Mouse (Mus musculus) forebrain, postnatal 0 days (tissue): ENCODE data around the gene Atpaf1. TPM values are rescaled to one million over a fixed set of nuclear protein-coding genes. Genes with fewer than 3 reads are reported as not detected.
A peak's percentile ranks its signal among the peaks of the same experiment; 100 is the strongest.

ENCODE experiments used
- ATAC-seq: fragments of 200-750 bp; cut with Nextera tagmentation; 2 replicates; pipeline ENCODE4 v1.8.0; 2017; ENCODE audit warnings: mild to moderate bottlenecking, moderate library complexity
- DNase-seq: peaks from one replicate; pipeline ENCODE4 v3.0.0-alpha.2; 2015
- H3K27ac ChIP-seq: fragments of 300-500 bp; sonication (generic); 2 replicates; pipeline ENCODE4 v1.5.1; 2014; ENCODE audit warnings: low read depth, mild to moderate bottlenecking, antibody characterized with exemption, low read length, moderate library complexity, mixed read lengths
- H3K27me3 ChIP-seq: fragments of 300-500 bp; sonication (generic); 2 replicates; pipeline ENCODE4 v1.6.1; 2014; ENCODE audit warnings: mild to moderate bottlenecking, low read length, mixed read lengths; ENCODE audit not compliant: insufficient read depth
- H3K36me3 ChIP-seq: fragments of 300-500 bp; sonication (generic); 2 replicates; pipeline ENCODE4 v1.6.1; 2014; ENCODE audit warnings: mild to moderate bottlenecking, moderate library complexity; ENCODE audit not compliant: insufficient read depth
- H3K4me1 ChIP-seq: fragments of 300-500 bp; sonication (generic); 2 replicates; pipeline ENCODE4 v1.6.1; 2014; ENCODE audit warnings: antibody characterized with exemption; ENCODE audit not compliant: insufficient read depth
- H3K4me2 ChIP-seq: fragments of 300-500 bp; sonication (generic); 2 replicates; pipeline ENCODE4 v1.6.1; 2014; ENCODE audit warnings: low read depth, mild to moderate bottlenecking, moderate library complexity
- H3K4me3 ChIP-seq: fragments of 300-500 bp; sonication (generic); 2 replicates; pipeline ENCODE4 v1.5.1; 2014; ENCODE audit warnings: low read depth, low read length, mixed read lengths
- H3K9ac ChIP-seq: fragments of 300-500 bp; sonication (generic); 2 replicates; pipeline ENCODE4 v1.6.1; 2014; ENCODE audit warnings: mild to moderate bottlenecking
- H3K9me3 ChIP-seq: fragments of 300-500 bp; sonication (generic); 2 replicates; pipeline ENCODE4 v1.6.1; 2016; ENCODE audit warnings: low read length
- CTCF ChIP-seq: sonication (generic); IDR thresholded peaks from 2 replicates; pipeline ENCODE4 v1.5.1; 2016; ENCODE audit warnings: antibody characterized with exemption, control low read depth, low read depth
- WGBS: fragments of 180-500 bp; shearing (Covaris S2); extraction: QIAGEN DNeasy Blood & Tissue Kit; methylation state at CpG from one replicate; pipeline ENCODE4 v1.1.7; 2014; 5-methylcytosine and 5-hydroxymethylcytosine counted together
- polyA plus RNA-seq: library from polyadenylated mRNA; unstranded; fragments of >200 nt; fragmentation: Nextera tagmentation; extraction: Ambion mirVana; gene quantifications from 2 replicates; pipeline ENCODE4 v1.2.1, GENCODE M21; 2015
- total RNA-seq: library from RNA; depleted of rRNA; stranded (reverse); fragments of >200 nt; gene quantifications from 2 replicates; pipeline ENCODE4 v1.2.3, GENCODE M21; 2014

Gene Atpaf1
- total and polyA plus RNA-seq, 2 experiments from 2014 or later, result 34.0 to 40.9 TPM

DNA sequence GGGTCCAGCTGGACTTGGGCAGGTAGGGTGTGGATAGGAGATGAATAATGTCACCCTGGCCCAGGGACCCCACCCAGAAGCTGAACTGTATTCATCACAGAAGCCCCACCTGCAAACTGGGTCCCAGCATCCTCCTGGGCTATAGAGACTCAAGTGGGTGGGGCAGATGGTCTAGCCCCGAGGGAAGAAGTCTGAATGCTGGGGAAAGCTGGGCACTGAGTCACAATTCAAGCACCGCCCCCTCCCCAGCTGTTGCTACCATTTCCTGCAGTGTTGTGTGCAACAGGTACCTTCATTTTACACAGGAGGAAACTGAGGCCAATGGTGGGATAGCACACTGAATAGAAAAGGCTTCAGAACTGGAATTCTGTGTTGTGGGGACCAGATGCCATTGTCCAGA is 47.4 kb downstream of the Atpaf1 start:
- no peak for TF ChIP-seq CTCF
- no peak overlapping the region for H3K4me2 ChIP-seq
- no peak overlapping the region for H3K27ac ChIP-seq
- peaks cover 7% of the 10 kb centered on the region for H3K4me1 ChIP-seq
- H3K36me3 ChIP-seq, result peaks cover 3% of the 10 kb centered on the region
- no peak for DNase-seq
- H3K27me3 ChIP-seq, result no peaks in the 10 kb centered on the region
- no peak for ATAC-seq
- no peak overlapping the region for H3K4me3 ChIP-seq
- H3K9me3 ChIP-seq, result no peaks in the 10 kb centered on the region
- 53% methylated on average over 2 of the region's 2 CpGs for WGBS
- H3K9ac ChIP-seq, result no peak overlapping the region

DNA sequence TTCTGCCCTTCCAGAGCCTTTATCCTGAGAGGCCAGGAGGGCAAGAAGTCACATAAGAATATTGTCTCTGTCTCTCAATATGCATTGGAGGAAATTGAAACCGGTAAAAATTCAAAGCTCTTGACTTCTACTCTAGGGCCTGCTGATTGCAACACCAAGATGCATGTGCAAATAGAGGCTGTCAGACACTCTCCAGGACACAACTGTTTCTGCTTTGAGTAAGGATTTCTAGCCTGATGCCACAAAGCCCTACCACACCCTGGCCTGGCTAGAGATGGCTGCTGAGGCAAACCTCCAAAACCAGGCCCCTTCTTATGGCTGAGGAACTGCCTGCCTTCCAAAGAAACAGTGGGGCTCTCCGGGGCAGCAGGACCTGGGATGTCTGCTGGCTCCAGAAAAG is 51.0 kb downstream of the Atpaf1 start:
- no peak overlapping the region for H3K4me2 ChIP-seq
- no peaks in the 10 kb centered on the region for H3K9me3 ChIP-seq
- no peak overlapping the region for H3K27ac ChIP-seq
- no peak overlapping the region for H3K9ac ChIP-seq
- no peaks in the 10 kb centered on the region; the same call in none of the 2 replicates for H3K36me3 ChIP-seq
- H3K27me3 ChIP-seq, result no peaks in the 10 kb centered on the region
- no peak for TF ChIP-seq CTCF
- 77% methylated on average over 2 of the region's 2 CpGs for WGBS
- no peak overlapping the region for H3K4me3 ChIP-seq
- 0 out of 2 replicates have a peak, but pooled peaks cover 7% of the 10 kb centered on the region for H3K4me1 ChIP-seq
- ATAC-seq, result no peak
- no peak for DNase-seq

DNA sequence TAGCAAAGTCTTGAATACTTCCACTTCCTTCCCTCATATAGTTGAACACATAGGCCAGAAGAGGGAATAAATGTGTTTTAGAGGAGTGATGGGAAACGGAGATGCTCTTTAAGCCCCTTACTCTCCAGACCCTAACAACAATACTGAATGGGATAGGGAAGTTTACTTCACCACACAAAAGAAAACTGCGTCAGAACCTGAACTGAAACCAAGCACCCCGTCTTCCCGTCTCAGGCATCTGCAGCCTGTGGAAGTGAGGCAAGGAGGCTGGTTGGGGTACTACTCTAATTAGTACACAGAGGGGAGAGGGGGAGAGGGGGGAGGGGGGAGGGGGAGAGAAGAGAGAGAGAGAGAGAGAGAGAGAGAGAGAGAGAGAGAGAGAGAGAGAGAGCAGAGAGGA is 53.6 kb downstream of the Atpaf1 start:
- no peak overlapping the region for H3K9ac ChIP-seq
- WGBS, result 58% methylated on average over 4 of the region's 4 CpGs
- no peak for ATAC-seq
- no peak overlapping the region for H3K4me3 ChIP-seq
- H3K27me3 ChIP-seq, result no peaks in the 10 kb centered on the region
- no peaks in the 10 kb centered on the region; the same call in none of the 2 replicates for H3K36me3 ChIP-seq
- DNase-seq, result no peak
- 0 out of 2 replicates have a peak, but pooled peaks cover 7% of the 10 kb centered on the region for H3K4me1 ChIP-seq
- no peaks in the 10 kb centered on the region for H3K9me3 ChIP-seq
- TF ChIP-seq CTCF, result no peak
- H3K27ac ChIP-seq, result no peak overlapping the region
- H3K4me2 ChIP-seq, result peak overlapping the region; percentile 71; the same call in 1 of the 2 replicates

DNA sequence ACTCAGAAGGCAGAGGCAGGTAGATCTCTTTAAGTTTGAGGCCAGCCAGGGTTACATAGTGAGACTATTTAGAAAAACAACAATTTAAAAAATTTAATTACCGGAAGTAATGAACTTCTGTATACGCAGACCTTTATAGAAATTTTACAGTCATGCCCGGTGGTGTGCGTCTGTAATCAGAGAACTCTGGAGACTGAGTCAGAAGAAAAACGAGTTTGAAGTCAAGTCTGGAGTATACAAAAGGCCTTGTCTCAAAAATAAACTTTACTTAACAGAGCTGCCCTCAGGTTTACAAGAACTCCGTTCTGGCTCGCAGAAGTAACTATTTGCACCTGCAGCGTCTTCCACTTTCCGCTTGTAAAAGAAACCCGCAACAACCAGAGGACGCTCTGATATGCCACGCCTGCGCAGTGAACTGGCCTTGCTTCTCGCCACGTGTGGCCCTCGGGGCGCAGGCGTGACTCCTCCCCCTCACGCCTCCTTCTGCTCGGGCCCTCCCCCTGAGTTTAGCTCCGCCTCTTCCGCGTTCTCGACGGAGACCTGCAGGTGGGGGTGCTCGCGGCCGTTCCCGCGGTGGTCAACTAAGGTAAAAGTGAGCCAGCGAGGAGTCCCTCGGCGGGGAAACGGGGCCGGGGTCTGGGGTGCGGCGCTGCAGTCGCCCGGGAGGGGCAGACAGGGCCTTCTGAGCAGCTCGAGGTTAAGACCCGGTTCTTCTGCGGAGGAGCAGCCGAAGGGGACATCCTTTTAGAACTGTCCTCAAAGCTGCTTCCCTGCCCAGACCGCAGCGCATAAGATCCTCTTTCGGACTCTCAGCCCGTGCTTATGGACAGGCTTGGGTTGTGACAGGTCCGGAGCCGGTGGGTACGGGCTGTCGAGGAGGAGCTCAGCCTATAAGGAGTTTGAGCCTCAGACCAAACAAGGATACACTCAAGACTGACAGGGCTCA is 54.4 kb downstream of the Atpaf1 start, which contains the start of gene Mknk1:
Gene Mknk1 (plus strand): TSS at position 503 of the 946 bp plus-strand sequence.
- peak within 1 kb of the TSS; percentile 71 for H3K4me2 ChIP-seq
- peak; percentile 98 for ATAC-seq
- 3% methylated on average over 51 of the region's 51 CpGs for WGBS
- peak; percentile 34 for TF ChIP-seq CTCF
- H3K9me3 ChIP-seq, result no peaks in the 10 kb centered on the region
- no peaks in the 10 kb centered on the region; the same call in 1 of the 2 replicates for H3K36me3 ChIP-seq
- 0 out of 2 replicates have a peak, but pooled peaks cover 7% of the 10 kb centered on the region for H3K4me1 ChIP-seq
- no peak within 1 kb of the TSS for H3K27ac ChIP-seq
- no peaks in the 10 kb centered on the region for H3K27me3 ChIP-seq
- H3K9ac ChIP-seq, result peak within 1 kb of the TSS; percentile 60
- H3K4me3 ChIP-seq, result peak within 1 kb of the TSS; percentile 75
- peak; percentile 93 for DNase-seq

- H3K9ac ChIP-seq, result no peak overlapping the region
- no peak for DNase-seq
- H3K27me3 ChIP-seq, result no peaks in the 10 kb centered on the region
- no peak overlapping the region for H3K27ac ChIP-seq
- no peak for TF ChIP-seq CTCF
- 58% methylated on average over 4 of the region's 4 CpGs for WGBS
- no peaks in the 10 kb centered on the region for H3K9me3 ChIP-seq
- H3K4me2 ChIP-seq, result peak overlapping the region; percentile 71
- no peak overlapping the region for H3K4me3 ChIP-seq
- ATAC-seq, result no peak
- 0 out of 2 replicates have a peak, but pooled peaks cover 7% of the 10 kb centered on the region for H3K4me1 ChIP-seq
- no peaks in the 10 kb centered on the region; the same call in 1 of the 2 replicates for H3K36me3 ChIP-seq
These were observed 55.3 kb downstream of the Atpaf1 start for GRCm38 (mm10) chr4:115839956-115840355.

DNA sequence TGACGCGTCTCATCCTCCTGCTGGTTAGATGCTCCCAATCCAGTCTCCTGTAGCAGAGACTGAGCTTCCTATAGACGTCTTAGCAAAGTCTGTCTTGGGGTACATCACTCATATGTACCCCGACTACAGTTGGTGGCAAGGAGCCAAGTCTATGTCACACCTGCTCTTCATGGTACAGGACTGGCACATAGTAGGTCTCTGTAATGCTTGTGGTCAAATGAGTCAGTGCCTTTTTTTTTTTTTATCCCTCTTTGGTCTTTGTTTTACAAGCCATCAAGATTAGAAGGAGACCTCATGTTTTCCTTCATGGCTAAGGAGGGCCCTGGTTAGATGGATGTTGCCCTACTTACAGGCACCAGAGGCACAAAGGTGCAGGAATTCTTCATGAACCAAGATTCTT is 56.2 kb downstream of the Atpaf1 start:
- H3K4me1 ChIP-seq, result 0 out of 2 replicates have a peak, but pooled peaks cover 7% of the 10 kb centered on the region
- no peak overlapping the region for H3K27ac ChIP-seq
- no peak for DNase-seq
- no peaks in the 10 kb centered on the region for H3K36me3 ChIP-seq
- ATAC-seq, result no peak
- TF ChIP-seq CTCF, result no peak
- H3K9ac ChIP-seq, result no peak overlapping the region
- no peak overlapping the region for H3K4me2 ChIP-seq
- H3K9me3 ChIP-seq, result no peaks in the 10 kb centered on the region
- H3K4me3 ChIP-seq, result no peak overlapping the region
- 80% methylated on average over 4 of the region's 4 CpGs for WGBS
- no peaks in the 10 kb centered on the region for H3K27me3 ChIP-seq

DNA sequence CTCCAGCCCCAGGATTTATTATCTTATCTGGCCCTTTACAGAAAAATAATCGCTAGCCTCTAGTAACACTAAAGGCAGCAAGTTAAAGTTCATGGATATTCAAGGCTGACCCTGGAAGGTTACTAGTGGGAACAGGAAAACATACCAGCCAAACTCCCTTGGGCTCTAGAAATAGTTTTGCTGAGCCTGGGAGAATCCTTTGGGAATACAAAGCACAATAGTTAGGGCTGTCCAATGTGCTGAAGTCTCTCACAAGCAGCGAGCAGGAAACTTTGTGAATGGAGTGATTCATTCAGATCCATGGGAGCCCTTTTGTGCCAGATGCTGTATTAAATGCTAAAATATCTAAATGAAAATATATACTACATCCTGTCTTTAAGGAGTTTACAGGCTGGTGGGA is 62.0 kb downstream of the Atpaf1 start:
- Histone ChIP-seq H3K9me3 (no peaks in the 10 kb centered on the region), H3K27ac (no peak overlapping the region), H3K4me3 (no peak overlapping the region), H3K27me3 (no peaks in the 10 kb centered on the region), H3K4me1 (no peaks in the 10 kb centered on the region), H3K4me2 (no peak overlapping the region), H3K36me3 (peaks cover 10% of the 10 kb centered on the region; the same call in 1 of the 2 replicates), H3K9ac (no peak overlapping the region)
- 54% methylated on average over 2 of the region's 2 CpGs for WGBS
- no peak for TF ChIP-seq CTCF
- ATAC-seq, result no peak
- DNase-seq, result no peak
